Mouse (Mus musculus) heart, embryonic 13.5 days (tissue): ENCODE results near the gene Tada3. TPM values are rescaled to one million over a fixed set of nuclear protein-coding genes. Genes with fewer than 3 reads are reported as not detected.

ENCODE experiments used
- microRNA-seq: library from miRNA; unstranded; fragments of <30 nt; microRNA quantifications from one replicate; pipeline ENCODE4, GENCODE M21; 2016
- polyA plus RNA-seq: library from polyadenylated mRNA; unstranded; fragments of >200 nt; fragmentation: Nextera tagmentation; extraction: Ambion mirVana; gene quantifications from 2 replicates; pipeline ENCODE4 v1.2.1, GENCODE M21; 2015

Tada3 gene
- polyA plus RNA-seq, 1 experiment from 2014 or later: 39.6 TPM

Small RNA genes within 50 kb of the gene (microRNA-seq; reads per million reads assigned to microRNA genes)
- gene Gm24387: not detected

Other genes with a start within 250 kb of the Tada3 start
- 0.36 and 0.62 TPM in 2 replicates for gene Lhfpl4, start 182.5 kb downstream of the Tada3 start, polyA plus RNA-seq
- gene Mtmr14, start 140.0 kb downstream of the Tada3 start, polyA plus RNA-seq: 23.5 and 23.6 TPM in 2 replicates
- 0.22 TPM in 1 of 2 replicates, not detected in the other for gene Cpne9, start 95.6 kb downstream of the Tada3 start, polyA plus RNA-seq
- gene Brpf1, start 70.7 kb downstream of the Tada3 start, polyA plus RNA-seq: 11.1 and 11.6 TPM in 2 replicates
- gene Ogg1, start 50.9 kb downstream of the Tada3 start, polyA plus RNA-seq: 9.5 and 11.6 TPM in 2 replicates
- gene Camk1, start 33.9 kb downstream of the Tada3 start, polyA plus RNA-seq: 109 and 115 TPM in 2 replicates
- gene Arpc4, start 232 bp upstream of the Tada3 start, polyA plus RNA-seq: 264 and 283 TPM in 2 replicates
- 1.7 and 2.0 TPM in 2 replicates for gene Ttll3, start 11.4 kb upstream of the Tada3 start, polyA plus RNA-seq
- gene Rpusd3, start 41.5 kb upstream of the Tada3 start, polyA plus RNA-seq: 13.6 and 17.9 TPM in 2 replicates
- gene Cidec, start 57.9 kb upstream of the Tada3 start, polyA plus RNA-seq: not detected in 2 replicates
- 59.5 and 67.6 TPM in 2 replicates for gene Jagn1, start 64.7 kb upstream of the Tada3 start, polyA plus RNA-seq
- gene Il17re, start 80.6 kb upstream of the Tada3 start, polyA plus RNA-seq: 1.1 and 1.2 TPM in 2 replicates
- gene Il17rc, start 93.5 kb upstream of the Tada3 start, polyA plus RNA-seq: 4.4 and 6.7 TPM in 2 replicates
- 37.6 and 46.9 TPM in 2 replicates for gene Creld1, start 105.4 kb upstream of the Tada3 start, polyA plus RNA-seq
- 0.20 and 0.36 TPM in 2 replicates for gene Prrt3, start 124.0 kb upstream of the Tada3 start, polyA plus RNA-seq
- gene Emc3, start 153.8 kb upstream of the Tada3 start, polyA plus RNA-seq: 76.5 and 86.7 TPM in 2 replicates
- gene Fancd2, start 153.8 kb upstream of the Tada3 start, polyA plus RNA-seq: 7.7 and 8.0 TPM in 2 replicates
- 0.13 TPM in 1 of 2 replicates, not detected in the other for gene Fancd2os, start 222.8 kb upstream of the Tada3 start, polyA plus RNA-seq
- 162 and 177 TPM in 2 replicates for gene Brk1, start 226.9 kb upstream of the Tada3 start, polyA plus RNA-seq
- 24.2 and 28.9 TPM in 2 replicates for gene Vhl, start 246.1 kb upstream of the Tada3 start, polyA plus RNA-seq